Mouse (Mus musculus): Measurements from ENCODE around the gene Dgki.
"Not testable (repeated sequence)": the region's sequence is repeated elsewhere in the genome, so short reads cannot be mapped to it uniquely, and the experiment has no call there.

Gene Dgki

DNA sequence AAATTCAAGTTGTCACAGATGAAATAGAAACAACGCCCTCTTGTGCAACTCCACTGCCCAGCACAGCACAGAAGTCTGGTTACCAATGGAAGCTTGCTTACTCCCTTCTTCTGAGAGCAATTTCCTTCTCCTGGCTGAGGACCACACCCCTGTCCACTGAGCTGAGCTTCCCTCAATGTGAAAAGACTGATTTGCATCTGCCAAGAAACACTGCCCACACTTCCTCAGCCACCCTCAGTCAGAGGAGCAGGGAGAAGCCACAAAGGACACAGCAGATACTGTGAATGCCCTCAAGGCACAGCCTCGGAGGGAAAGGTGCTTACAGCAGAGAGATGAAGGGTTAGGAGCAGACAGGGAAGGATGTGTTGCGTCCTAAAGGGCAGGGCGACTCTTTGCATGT is 149.9 kb downstream of the Dgki start:
- no peak for DNase-seq (ENCODE audit: low read depth, low spot score)

DNA sequence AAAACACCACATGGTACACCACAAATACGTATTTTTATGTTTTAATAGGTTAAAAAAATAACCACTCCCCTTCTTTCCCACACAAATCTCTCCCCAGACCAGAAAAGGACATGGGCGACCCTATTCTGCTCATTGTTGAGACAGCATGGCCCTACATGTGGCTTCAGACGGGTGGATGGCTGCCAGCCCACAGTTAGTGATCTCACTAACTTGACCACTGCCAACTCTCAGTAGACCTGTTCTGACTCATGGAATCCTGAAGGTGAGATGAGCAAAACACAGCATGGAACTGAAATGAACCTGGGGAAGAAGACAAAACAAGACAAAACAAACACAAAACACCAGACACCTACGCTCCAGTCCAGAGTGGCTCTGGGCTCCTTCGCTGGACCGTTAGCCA is 150.8 kb downstream of the Dgki start:
- DNase-seq (ENCODE audit: low read depth, low spot score): peak; percentile 34

DNA sequence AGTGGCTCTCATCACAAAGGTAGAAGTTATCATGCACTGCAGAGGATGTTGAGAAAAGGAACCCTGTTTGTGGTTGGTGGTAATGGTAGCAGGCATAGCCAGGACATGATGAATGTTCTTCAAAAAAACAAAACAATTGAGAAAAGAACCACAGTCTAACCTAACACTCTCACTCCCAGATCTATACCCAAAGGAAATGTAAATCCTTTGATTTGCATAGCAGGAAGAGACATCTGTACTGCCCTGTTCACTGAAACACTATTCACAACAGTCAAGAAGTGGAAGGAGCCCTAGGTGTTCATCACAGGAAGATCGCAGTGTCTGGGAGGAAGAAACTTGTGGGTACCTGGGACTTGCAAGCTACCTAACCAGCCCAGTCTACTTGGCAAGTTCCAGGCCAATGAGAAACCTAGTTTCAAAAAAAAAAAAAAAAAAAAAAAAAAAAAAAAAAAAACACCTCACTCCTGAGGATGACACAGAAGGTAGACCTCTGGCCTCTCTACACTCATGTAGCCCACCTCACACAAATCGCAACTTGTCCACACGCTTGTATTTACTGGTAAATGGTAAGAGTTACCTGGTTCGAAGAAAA is 152.5 kb downstream of the Dgki start:
- no peak for DNase-seq (ENCODE audit: low read depth, low spot score)

DNA sequence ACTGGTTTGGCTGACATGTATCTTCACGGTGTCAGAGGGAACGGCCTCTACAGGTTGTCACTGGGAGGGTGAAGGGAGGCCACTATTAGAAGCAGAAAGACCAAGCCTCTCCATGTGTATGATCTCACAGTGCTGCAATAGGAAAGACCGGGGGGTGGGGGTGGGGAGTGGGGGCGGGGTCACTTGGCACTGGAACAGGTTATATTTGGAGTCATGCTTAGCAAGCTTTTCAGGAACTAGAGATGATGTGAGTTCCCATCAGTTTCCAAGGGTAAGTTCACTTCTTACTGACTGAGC is 156.2 kb downstream of the Dgki start:
- no peak for DNase-seq (ENCODE audit: low read depth, low spot score)

DNA sequence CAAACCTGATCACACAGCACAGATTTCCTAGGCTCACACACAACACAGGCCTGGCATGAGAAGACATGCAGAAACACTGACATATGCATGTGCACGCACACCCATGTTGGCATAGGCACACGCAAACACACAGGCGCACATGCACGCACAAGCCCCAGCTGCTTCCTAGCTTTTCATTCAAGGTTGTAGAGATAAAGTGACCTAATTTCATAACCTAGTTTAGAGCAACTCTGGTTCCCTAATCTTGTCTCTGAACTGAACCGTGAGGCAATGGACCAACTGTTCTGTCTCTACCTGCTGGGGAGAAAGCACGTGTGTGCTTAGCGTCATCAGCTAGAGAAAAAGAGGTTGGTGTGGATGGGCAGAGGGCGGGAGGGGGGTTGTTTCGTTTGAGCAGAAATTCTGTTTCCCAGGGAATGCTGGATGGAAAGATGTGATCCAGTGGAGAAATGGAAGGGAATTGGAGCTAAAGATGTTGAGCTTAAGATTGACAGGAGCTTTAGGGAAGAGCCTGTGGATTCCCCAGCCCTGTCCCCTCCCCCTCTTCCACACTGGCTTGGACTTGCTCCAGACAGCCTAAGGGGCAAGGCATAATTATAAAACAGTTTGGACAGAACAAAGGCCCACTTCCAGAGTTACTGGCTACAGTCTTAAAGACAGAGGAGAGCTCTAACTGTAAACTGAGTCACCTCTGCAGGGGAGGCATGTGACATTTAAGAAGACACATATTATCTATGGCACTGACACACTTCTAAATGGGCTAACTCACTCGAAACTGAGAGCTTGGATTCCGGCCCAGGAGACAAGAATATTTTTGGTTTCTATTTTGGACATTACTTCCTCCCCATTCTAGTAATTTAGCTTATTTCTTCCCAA is 156.8 kb downstream of the Dgki start:
- DNase-seq (ENCODE audit: low read depth, low spot score): peak; percentile 62

DNA sequence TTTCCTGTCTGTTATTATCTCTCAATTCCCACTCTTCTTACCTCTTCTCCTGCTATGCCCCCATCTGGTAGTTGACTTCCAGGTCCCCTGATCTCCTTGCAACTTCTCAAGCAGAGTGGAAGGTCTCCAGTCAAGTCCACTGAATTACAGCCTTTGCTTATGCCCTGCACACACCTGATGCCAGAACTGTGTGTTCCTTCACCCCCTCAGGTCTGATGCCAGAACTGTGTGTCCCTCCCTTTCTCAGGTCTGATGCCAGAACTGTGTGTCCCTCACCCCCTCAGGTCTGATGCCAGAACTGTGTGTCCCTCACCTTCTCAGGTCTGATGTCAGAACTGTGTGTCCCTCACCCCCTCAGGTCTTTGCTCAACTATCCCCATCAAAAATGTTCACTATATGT is 161.2 kb downstream of the Dgki start:
- no peak for DNase-seq (ENCODE audit: low read depth, low spot score)

DNA sequence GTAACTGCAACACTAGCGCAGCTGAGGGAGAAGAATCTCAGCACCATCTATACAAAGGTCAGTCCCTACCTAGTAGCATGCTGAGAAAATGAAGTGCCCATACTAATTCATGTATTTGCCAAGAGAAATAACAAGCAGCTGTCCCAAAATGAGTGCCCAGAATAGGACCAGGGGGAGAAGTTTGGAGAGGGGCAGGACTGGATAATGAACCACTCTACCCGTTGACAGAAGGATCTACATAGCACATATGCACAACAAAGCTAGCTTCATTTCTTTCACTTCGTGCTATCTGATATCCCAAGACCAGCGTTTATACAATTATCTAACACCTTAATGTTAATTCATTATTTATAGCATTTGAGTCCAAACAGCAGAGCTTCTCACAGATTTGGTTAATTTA is 168.7 kb downstream of the Dgki start:
- no peak for DNase-seq (ENCODE audit: low read depth, low spot score)

DNA sequence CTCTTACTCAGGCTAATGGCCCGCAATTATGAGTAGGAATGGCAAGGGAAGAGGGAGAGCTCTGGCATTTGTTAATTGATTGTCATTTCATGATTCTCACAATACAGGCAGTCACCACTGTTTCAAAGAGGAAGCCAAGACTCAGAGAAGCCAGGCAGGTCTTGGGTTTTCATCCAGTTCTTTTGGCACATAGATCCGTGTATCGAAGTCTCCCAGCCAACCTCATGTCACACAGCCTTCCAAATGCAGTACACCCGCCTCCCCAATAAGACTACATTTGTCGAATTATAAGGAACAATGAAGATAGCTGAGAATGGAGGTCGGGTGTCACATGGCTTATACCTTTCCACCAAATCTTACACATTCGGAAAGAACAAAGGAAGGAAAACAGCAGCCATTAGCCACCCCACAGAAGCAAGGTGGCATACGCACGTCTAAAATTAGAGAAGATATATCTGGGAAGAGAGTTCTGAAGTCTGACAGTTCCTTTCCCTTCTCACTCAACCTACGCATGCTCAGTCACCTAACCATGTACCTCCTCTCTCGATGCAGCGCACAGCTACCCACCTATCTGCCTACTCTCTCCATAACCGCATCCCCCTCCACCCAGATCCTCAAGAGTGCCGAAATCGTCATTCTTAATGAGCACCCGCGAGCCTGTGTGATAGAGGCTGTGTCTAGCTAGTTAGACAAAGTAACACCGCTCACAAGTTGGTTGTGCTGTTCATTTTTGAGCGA is 179.4 kb downstream of the Dgki start:
- DNase-seq (ENCODE audit: low read depth, low spot score): no peak

DNA sequence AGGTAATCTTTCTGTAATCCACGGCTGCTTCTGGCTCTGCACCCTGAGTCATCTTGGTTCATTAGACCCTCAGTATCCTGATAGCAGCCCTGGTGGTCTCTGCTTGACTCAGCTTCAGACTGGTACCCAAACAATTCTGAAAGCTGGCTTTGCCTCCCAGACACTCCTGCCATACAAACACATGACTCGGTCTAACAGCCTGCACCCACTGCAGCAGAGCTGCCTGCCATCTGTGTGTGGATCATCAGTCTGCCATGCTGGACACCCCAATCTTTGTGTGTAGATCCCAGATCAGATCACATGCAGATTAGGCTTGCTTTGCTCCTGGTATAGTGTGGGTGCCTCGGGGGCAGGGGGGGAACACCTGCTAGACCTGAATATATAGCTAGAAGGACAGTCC is 180.8 kb downstream of the Dgki start:
- DNase-seq (ENCODE audit: low read depth, low spot score): no peak

DNA sequence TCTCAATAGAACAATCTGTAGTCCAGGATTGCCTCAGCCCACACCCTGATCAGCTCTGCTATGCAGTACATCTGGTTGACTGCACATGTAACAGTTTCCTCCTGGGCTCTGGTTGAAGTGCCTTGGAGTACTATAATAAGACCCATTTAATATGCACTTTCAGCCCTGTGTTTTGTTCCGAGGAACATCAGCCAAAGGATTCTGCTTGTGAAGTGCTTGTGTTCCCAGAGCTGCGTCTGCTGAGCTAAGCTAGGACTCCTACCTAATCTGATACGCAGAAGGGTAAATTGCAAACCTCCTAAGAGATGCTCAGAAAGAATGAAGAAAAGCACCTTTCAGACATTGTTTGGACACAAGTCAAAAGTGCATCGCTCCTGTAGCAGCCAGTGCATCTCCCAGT is 186.9 kb downstream of the Dgki start:
- DNase-seq (ENCODE audit: low read depth, low spot score): no peak

DNA sequence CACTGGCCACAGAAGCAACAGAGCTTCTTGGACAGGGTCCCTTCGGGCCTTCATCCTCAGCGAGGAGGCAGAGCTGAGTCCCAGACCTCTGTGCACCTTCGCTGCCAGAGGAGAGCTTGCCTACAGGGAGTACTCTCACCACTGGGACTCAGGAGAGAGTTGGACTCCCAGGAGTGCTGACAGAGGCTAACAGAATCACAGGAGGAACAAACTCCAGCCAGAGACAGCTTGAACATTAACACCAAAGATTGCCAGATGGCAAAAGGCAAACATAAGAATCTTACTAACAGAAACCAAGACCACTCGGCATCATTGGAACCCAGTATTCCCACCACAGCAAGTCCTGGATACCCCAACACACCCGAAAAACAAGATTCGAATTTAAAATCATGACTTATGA is 193.7 kb downstream of the Dgki start:
- not testable (repeated sequence) for DNase-seq (ENCODE audit: low read depth, low spot score)

DNA sequence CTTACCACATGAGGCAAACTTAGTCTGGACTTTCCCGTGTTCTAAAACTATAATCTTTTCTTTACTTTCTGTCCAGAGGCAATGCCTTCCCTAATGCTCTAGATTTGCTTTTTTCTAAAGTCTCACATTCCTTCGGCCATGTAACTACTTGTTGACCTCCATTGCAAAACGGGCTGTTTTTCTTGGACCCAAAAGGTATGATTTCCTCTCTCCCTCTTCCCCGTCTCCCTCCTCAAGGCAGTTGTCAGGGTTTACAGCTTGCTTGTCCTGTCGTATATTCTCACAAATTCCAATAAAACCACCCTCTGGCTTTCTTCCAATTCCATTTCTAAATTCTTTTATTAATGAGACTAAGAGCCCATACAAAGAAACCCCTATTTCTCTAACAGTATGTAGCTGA is 199.6 kb downstream of the Dgki start:
- DNase-seq (ENCODE audit: low read depth, low spot score): no peak

DNA sequence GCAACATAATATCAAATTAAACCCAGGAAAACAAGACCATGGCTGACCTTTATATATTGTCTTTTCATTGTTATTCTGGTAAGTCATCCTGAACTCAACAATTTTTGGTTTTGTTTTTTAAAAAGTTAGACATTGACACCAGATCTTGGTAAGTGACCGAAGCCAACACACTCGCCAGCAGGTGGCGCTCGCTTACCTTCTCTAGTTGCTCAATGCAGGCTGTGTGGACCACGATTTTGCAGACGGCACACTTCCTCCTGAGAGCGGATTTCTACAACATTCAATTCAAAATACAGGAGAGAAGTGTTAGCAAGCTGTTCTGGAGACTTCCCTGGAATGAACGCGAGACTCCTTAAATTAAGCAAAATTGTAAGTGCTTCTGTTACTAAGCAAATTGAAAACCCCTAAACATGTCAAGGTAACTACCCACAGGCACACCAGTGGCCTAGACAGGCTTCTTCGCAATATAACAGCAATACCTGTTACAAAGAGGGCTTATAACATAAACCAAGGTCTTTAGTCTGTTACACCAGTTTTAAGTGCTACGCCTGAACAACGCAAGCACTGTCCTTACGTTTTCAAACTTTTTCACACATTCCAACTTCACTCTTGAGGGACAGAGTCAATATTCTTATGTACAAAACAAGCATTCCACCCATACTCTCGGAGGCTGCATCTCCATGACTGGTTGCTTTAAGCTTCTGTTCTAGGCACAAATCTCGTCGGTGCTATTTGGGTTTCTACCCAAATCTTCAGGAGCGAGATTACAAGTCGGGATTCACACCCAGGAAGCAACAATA is 202.4 kb downstream of the Dgki start:
- DNase-seq (ENCODE audit: low read depth, low spot score): peak; percentile 98

DNA sequence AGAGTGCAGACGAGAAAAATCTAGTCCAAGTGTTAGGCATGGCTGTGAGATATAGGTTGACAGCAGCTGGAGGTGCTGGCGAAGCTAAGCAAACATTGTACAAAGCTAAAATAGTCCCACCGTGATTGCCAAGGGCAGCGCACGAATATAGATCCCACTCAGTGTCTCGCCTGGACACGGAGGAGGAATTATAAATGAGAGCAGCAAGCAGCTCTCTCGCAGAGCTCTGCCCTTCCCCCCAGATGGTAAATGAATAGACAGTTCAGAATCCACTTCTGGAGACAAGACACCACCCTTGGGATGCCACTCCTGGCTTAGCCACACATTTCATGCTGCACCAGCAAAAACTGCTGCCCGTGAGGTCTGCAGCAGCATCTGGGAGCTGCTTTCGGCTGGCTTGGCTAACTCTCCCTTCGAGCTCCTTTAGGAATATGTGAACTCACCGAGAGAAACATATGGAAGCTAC is 203.1 kb downstream of the Dgki start:
- no peak for DNase-seq (ENCODE audit: low read depth, low spot score)

DNA sequence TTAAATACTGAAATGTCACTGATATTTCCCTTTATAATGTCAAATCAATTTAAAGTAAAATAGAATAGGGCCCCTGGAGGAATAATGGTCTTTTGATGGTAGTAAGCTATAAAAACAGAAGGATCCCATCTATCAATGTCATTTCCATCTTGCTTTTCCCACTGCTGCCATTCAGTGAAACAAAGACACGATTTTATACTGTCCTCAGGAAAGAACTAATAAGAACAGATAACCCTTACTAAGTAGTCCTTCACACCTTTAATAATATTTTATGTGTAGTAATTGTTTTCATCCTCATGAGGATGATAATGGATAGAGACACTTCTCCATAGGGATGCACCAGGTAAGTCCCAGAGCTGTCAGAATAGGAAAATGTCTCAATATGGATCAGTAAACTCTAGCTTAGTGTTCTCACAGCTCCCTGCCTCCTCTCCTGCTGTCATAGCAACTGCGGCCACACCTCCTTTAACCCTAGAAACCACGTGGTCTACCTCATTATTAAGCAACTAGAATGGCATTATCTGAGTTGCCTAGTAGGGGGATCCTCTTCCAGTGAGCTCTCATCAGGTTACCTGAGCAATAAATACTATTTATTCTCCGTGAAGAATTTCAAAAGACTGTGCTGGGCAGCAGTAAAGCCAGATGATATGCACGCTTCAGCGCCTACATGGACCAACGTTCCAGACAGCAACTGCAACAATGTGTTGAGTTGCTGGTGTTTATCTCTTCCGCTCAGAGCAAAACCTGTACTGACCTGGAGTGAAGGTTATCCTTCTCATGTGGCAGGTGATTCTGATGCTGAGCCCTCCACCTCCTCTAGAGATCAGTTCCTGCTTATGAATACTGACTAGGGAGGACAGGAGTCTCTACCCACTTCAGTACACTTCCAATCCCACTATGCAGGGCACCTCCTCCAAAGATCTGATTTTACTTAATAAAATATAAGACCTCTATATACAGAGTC is 210.6 kb downstream of the Dgki start:
- no peak for DNase-seq (ENCODE audit: low read depth, low spot score)

DNA sequence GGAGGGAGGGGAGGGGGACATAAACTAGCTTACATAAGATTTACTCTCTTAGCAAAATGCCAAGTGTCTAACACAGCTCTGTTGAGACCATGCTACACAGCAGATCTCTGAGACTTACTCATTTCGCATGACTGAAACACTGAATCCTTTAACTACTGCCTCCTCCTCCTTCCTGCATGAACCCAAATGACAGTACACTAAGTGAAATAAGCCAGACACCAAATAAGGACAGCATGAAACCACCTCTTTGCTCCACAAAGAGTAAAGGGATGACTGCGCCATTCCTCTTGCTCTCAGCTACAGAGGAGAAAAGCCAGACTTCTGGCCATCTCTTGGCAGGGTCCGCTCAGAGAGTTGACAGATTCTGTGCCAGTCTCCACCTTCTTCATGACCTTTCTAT is 217.0 kb downstream of the Dgki start:
- DNase-seq (ENCODE audit: low read depth, low spot score): no peak

DNA sequence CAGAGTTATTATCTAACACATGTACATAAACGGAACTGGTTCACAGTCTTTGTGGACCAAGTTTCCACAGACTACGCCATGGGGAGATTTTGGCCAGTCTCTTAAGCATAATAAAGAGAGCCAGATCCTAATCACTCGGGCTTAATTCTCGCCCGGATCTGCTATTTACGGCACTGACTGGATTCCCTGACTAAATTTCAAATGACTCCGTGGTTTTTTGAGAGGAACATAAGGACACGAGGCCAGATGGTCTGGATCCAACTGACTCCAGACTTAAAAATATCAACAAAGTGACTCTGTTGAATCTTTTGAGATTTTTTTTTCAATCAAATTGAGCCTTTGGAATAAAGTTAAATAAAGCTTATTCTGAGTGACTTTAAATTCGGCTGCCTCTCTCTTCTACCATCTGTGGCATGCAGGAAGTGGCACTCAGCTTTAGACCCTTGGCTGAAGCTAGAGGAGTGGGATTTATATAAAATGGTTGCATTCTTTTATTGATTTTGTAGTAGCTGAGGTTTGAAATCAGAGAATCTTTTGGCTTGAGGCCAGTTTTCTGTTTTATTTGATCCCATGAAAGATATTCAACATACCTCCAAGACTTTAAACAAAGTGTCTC is 227.5 kb downstream of the Dgki start:
- DNase-seq (ENCODE audit: low read depth, low spot score): no peak

DNA sequence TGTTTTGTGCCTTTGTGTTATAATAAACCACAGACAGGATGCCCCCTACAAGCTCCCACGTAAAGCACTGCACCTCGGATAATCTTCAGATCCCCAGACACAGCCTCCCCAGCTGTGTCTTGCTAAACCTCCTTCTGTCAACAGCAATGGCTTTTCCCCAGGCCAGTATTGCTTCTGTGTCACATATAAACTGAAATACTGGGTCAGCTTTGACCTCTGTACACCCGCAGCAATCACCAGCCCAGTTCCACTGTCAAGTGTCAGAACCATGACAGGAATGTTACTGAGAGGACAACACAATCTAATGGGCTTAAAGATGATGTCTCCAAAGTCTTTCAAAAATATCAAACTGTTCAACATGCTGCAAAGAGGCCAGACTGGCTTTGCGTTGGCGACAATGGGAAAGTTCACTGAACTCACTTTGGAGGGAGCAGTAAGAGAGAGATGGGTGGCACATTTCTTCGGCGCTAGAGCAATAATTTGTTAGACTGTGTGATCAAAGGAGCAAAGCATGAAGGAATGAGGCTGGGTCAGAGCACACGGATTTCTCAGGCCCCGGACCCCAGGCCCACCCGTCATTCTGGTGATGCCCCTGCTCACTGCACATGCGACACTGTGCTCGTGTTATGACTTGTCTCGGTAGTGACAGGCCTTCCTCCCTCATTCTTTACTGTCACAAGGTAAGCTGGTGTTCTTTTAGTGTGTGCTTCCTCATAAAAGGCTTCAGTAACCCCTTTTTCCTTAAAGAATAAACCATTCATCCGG is 230.0 kb downstream of the Dgki start:
- DNase-seq (ENCODE audit: low read depth, low spot score): no peak

DNA sequence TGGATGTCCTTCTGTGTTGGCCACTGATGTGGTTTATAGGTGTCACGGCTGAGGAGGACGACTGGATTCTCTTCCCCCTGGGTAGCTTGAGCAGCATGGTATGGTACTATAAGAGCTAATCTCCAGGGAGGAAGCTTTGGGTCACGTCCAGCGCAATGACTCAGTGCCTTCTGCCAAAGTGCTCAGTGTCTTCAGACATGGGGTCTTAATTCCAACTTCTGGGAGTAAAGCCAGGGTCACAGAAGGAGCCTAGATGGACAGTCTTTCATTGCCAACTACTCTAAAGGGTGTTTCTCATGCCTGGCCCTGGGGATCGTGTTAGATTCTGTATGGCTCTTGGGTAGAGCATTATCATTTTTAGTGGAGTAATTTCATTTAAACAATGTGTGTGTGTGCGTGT is 231.2 kb downstream of the Dgki start:
- DNase-seq (ENCODE audit: low read depth, low spot score): peak; percentile 57

DNA sequence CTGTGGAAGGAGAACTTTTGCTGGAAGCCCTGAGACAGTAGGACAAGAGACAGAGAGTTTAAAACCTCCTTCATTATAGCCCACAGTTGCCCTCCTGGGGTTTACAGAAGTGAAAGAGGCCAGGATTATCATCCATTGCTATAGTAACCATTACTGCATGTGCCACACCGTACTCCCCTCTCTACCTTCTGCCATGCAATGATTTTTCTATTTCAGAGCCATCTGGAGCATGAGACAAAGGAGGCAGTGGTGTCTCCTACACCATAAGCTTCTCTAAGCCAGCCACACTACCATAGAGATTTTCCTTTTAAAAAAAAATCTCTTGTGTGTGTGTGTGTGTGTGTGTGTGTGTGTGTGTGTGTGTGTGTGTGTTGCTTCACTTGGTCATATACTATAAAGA is 232.6 kb downstream of the Dgki start:
- no peak for DNase-seq (ENCODE audit: low read depth, low spot score)
